Mouse (Mus musculus): ENCODE measurements around the gene Hoxb6. TPM values are rescaled to one million over a fixed set of nuclear protein-coding genes. Genes with fewer than 3 reads are reported as not detected.

Hoxb6 gene
- polyA plus RNA-seq, 1 experiment from 2014 or later = 5.7 TPM

- TF ChIP-seq CTCF (IDR thresholded peaks at IDR 0.05; ENCODE audit: low read depth) = no peak
- Histone ChIP-seq H3K4me3 (ENCODE audit: low read depth, low read length) (peak overlapping the region; percentile 27), H3K9me3 (ENCODE audit: control insufficient read depth) (no peaks in the 10 kb centered on the region), H3K27me3 (replicated peaks; ENCODE audit: control insufficient read depth, insufficient read depth, low read length) (peaks cover 58% of the 10 kb centered on the region), H3K4me1 (replicated peaks; ENCODE audit: control insufficient read depth, insufficient read depth, low read length) (no peaks in the 10 kb centered on the region), H3K36me3 (ENCODE audit: control insufficient read depth, insufficient read depth) (no peaks in the 10 kb centered on the region), H3K27ac (ENCODE audit: low read depth, low read length) (no peak overlapping the region), H3K4me2 (replicated peaks; ENCODE audit: low read depth) (peak overlapping the region; percentile 63), H3K9ac (ENCODE audit: low read depth, low read length) (no peak overlapping the region)
- no peak for ATAC-seq
- 9% methylated on average over 13 of the region's 13 CpGs for WGBS
These were observed 14.6 kb downstream of the Hoxb6 start for GRCm38 (mm10) chr11:96306908-96307269.

GRCm38 (mm10) chr11:96308763-96309162 is 16.5 kb downstream of the Hoxb6 start:
- WGBS = 35% methylated on average over 4 of the region's 4 CpGs
- Histone ChIP-seq H3K36me3 (ENCODE audit: control insufficient read depth, insufficient read depth) (no peaks in the 10 kb centered on the region), H3K4me3 (ENCODE audit: low read depth, low read length) (no peak overlapping the region), H3K4me1 (replicated peaks; ENCODE audit: control insufficient read depth, insufficient read depth, low read length) (no peaks in the 10 kb centered on the region), H3K9ac (ENCODE audit: low read depth, low read length) (no peak overlapping the region), H3K27ac (ENCODE audit: low read depth, low read length) (peak overlapping the region; percentile 21; the same call in 1 of the 2 replicates), H3K4me2 (replicated peaks; ENCODE audit: low read depth) (peak overlapping the region; percentile 63), H3K27me3 (replicated peaks; ENCODE audit: control insufficient read depth, insufficient read depth, low read length) (peaks cover 58% of the 10 kb centered on the region), H3K9me3 (ENCODE audit: control insufficient read depth) (no peaks in the 10 kb centered on the region)
- no peak for TF ChIP-seq CTCF (IDR thresholded peaks at IDR 0.05; ENCODE audit: low read depth)
- no peak for ATAC-seq

DNA sequence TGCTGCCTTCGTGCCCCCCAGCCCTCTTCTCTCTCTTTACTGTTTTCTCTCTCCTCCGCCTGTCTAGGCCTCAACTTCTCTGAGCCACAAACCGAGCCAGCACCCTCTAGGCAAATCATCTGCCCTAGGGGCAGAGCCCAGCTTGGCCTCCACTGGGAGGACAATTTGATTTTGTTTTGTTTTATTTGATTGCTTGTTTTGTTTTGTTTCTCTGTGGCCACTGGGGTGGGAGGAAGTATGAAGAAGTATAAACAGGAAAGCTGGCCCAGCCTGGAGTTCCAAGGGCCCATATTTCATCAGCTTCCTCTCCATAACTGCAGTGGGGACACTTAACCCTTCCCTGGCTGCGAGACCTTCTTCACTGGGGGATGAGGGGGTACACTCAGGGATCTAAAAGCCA is 17.0 kb downstream of the Hoxb6 start:
- ATAC-seq = no peak
- no peak overlapping the region for H3K4me3 ChIP-seq (ENCODE audit: low read depth, low read length)

GRCm38 (mm10) chr11:96310183-96310938 is 18.1 kb downstream of the Hoxb6 start:
- Histone ChIP-seq H3K27me3 (replicated peaks; ENCODE audit: control insufficient read depth, insufficient read depth, low read length) (peaks cover 64% of the 10 kb centered on the region), H3K4me1 (replicated peaks; ENCODE audit: control insufficient read depth, insufficient read depth, low read length) (no peaks in the 10 kb centered on the region), H3K9ac (ENCODE audit: low read depth, low read length) (0 out of 2 replicates have a peak overlapping the region, but pooled peaks have one; percentile 32), H3K9me3 (ENCODE audit: control insufficient read depth) (no peaks in the 10 kb centered on the region), H3K36me3 (ENCODE audit: control insufficient read depth, insufficient read depth) (no peaks in the 10 kb centered on the region), H3K4me2 (replicated peaks; ENCODE audit: low read depth) (peak overlapping the region; percentile 63), H3K27ac (ENCODE audit: low read depth, low read length) (peak overlapping the region; percentile 55), H3K4me3 (ENCODE audit: low read depth, low read length) (peak overlapping the region; percentile 25; the same call in 1 of the 2 replicates)
- 32% methylated on average over 20 of the region's 20 CpGs for WGBS
- ATAC-seq = no peak
- no peak for TF ChIP-seq CTCF (IDR thresholded peaks at IDR 0.05; ENCODE audit: low read depth)

More for the DNA sequence above, 17.0 kb downstream of the Hoxb6 start:
- Histone ChIP-seq H3K4me1 (replicated peaks; ENCODE audit: control insufficient read depth, insufficient read depth, low read length) (no peaks in the 10 kb centered on the region), H3K27ac (ENCODE audit: low read depth, low read length) (peak overlapping the region; percentile 21), H3K27me3 (replicated peaks; ENCODE audit: control insufficient read depth, insufficient read depth, low read length) (peaks cover 60% of the 10 kb centered on the region), H3K9me3 (ENCODE audit: control insufficient read depth) (no peaks in the 10 kb centered on the region), H3K4me2 (replicated peaks; ENCODE audit: low read depth) (peak overlapping the region; percentile 63), H3K36me3 (ENCODE audit: control insufficient read depth, insufficient read depth) (no peaks in the 10 kb centered on the region), H3K9ac (ENCODE audit: low read depth, low read length) (no peak overlapping the region)
- WGBS = 39% methylated on average over 4 of the region's 4 CpGs
- TF ChIP-seq CTCF (IDR thresholded peaks at IDR 0.05; ENCODE audit: low read depth) = no peak

DNA sequence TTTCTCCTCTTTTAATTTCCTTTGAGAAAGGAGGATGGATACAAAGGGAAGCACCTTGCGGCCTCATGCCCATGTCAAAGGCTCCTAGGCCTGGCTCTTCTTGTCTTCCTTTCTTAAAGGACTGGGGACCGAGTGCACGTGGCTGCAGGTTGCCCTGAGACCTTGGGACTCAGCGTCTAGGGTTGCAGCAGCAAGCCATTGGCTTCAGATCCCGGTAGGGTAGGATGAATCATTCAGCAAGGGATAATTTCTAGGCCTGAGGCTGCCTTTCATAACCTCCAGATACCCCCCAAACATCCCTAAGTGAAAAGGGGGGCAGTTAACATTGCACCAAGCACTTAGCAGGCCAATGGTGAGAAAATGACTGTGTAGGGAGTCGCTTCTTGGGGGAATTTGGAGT is 18.8 kb downstream of the Hoxb6 start:
- Histone ChIP-seq H3K27me3 (replicated peaks; ENCODE audit: control insufficient read depth, insufficient read depth, low read length) (peaks cover 63% of the 10 kb centered on the region), H3K36me3 (ENCODE audit: control insufficient read depth, insufficient read depth) (no peaks in the 10 kb centered on the region), H3K4me2 (replicated peaks; ENCODE audit: low read depth) (peak overlapping the region; percentile 63), H3K4me3 (ENCODE audit: low read depth, low read length) (peak overlapping the region; percentile 25), H3K9me3 (ENCODE audit: control insufficient read depth) (no peaks in the 10 kb centered on the region), H3K27ac (ENCODE audit: low read depth, low read length) (peak overlapping the region; percentile 55), H3K4me1 (replicated peaks; ENCODE audit: control insufficient read depth, insufficient read depth, low read length) (no peaks in the 10 kb centered on the region), H3K9ac (ENCODE audit: low read depth, low read length) (peak overlapping the region; percentile 32; the same call in 1 of the 2 replicates)
- WGBS = 23% methylated on average over 6 of the region's 6 CpGs
- no peak for ATAC-seq
- no peak for TF ChIP-seq CTCF (IDR thresholded peaks at IDR 0.05; ENCODE audit: low read depth)

GRCm38 (mm10) chr11:96311520-96312417 is 19.5 kb downstream of the Hoxb6 start:
- no peaks in the 10 kb centered on the region for H3K9me3 ChIP-seq (ENCODE audit: control insufficient read depth)
- peak; percentile 82 for TF ChIP-seq CTCF (IDR thresholded peaks at IDR 0.05; ENCODE audit: low read depth)
- peak overlapping the region; percentile 25 for H3K4me3 ChIP-seq (ENCODE audit: low read depth, low read length)
- WGBS = 2% methylated on average over 31 of the region's 31 CpGs
- no peaks in the 10 kb centered on the region for H3K4me1 ChIP-seq (replicated peaks; ENCODE audit: control insufficient read depth, insufficient read depth, low read length)
- H3K27me3 ChIP-seq (replicated peaks; ENCODE audit: control insufficient read depth, insufficient read depth, low read length) = peaks cover 62% of the 10 kb centered on the region
- H3K36me3 ChIP-seq (ENCODE audit: control insufficient read depth, insufficient read depth) = no peaks in the 10 kb centered on the region
- H3K4me2 ChIP-seq (replicated peaks; ENCODE audit: low read depth) = peak overlapping the region; percentile 63
- ATAC-seq = peak; percentile 64
- peak overlapping the region; percentile 55 for H3K27ac ChIP-seq (ENCODE audit: low read depth, low read length)
- H3K9ac ChIP-seq (ENCODE audit: low read depth, low read length) = peak overlapping the region; percentile 32; the same call in 1 of the 2 replicates

All from intestine, postnatal 0 days (tissue).